Mouse (Mus musculus): ENCODE data around the gene Rhox12.

Rhox12 gene

GRCm38 (mm10) chrX:38110807-38111206 lies at the start of gene Rhox12:
Gene Rhox12, minus strand, starts transcription at chrX:38110907.
- DNase-seq (ENCODE audit: low read depth in 2 of 2, low spot score in 2 of 2), result no peak

- DNase-seq (ENCODE audit: low read depth in 2 of 2, low spot score in 2 of 2), result no peak
Measured at GRCm38 (mm10) chrX:38159097-38159496, 48.4 kb upstream of the Rhox12 start.

GRCm38 (mm10) chrX:38121478-38121877 lies 10.8 kb upstream of the Rhox12 start:
- DNase-seq (ENCODE audit: low read depth in 2 of 2, low spot score in 2 of 2), result no peak

GRCm38 (mm10) chrX:38120982-38121381 lies 10.3 kb upstream of the Rhox12 start, which contains the start of gene Rhox13:
Gene Rhox13, plus strand, starts transcription at chrX:38121219.
- DNase-seq (ENCODE audit: low read depth in 2 of 2, low spot score in 2 of 2), result no peak

- DNase-seq (ENCODE audit: low read depth in 2 of 2, low spot score in 2 of 2), result no peak
Measured at GRCm38 (mm10) chrX:38085041-38085440, 25.7 kb downstream of the Rhox12 start, which contains the start of gene Rhox11. Gene Rhox11, minus strand, starts transcription at chrX:38085141.

GRCm38 (mm10) chrX:38084226-38084625 lies 26.5 kb downstream of the Rhox12 start:
- DNase-seq (ENCODE audit: low read depth in 2 of 2, low spot score in 2 of 2), result peak in 1 of 2 experiments; percentile 18

- DNase-seq (ENCODE audit: low read depth in 2 of 2, low spot score in 2 of 2), result no peak
Measured at GRCm38 (mm10) chrX:38066175-38066574, 44.5 kb downstream of the Rhox12 start, which contains the start of gene Rhox10. Gene Rhox10, plus strand, starts transcription at chrX:38066475.

GRCm38 (mm10) chrX:38061544-38061943 lies 49.2 kb downstream of the Rhox12 start:
- DNase-seq (ENCODE audit: low read depth in 2 of 2, low spot score in 2 of 2), result no peak
